Mouse (Mus musculus) erythroid progenitor cell, adult 5-6 weeks (primary cell): ENCODE data around the gene Fiz1. TPM values are rescaled to one million over a fixed set of nuclear protein-coding genes. Genes with fewer than 3 reads are reported as not detected.
"Not testable (repeated sequence)": the region's sequence is repeated elsewhere in the genome, so short reads cannot be mapped to it uniquely, and the experiment has no call there.

ENCODE experiments used
- ATAC-seq: replicated peaks from 2 replicates; pipeline ENCODE4 v1.8.0; 2016; ENCODE audit warnings: moderate number of reproducible peaks, mild to moderate bottlenecking, moderate TSS enrichment, inconsistent platforms; ENCODE audit not compliant: poor library complexity, low FRiP score, severe bottlenecking
- total RNA-seq, 2 experiments: library from RNA; stranded (forward) in 1 of 2; stranded (reverse) in 1 of 2; fragments of 150-400 nt in 1 of 2; fragments of 186-747, 209-891 nt in 1 of 2; gene quantifications; 2 replicates each; pipeline versions ENCODE4 v1.2.3 to v1.2.4; 2015 to 2017; ENCODE audit warnings: low replicate concordance in 2 of 2

Fiz1 gene
- total RNA-seq, 2 experiments from 2014 or later, result 9.1 to 14.7 TPM

GRCm38 (mm10) chr7:5012681-5013513, 1.6 kb downstream of the Fiz1 start:
- ATAC-seq, result no peak

GRCm38 (mm10) chr7:5008229-5008628, 6.3 kb downstream of the Fiz1 start:
- ATAC-seq, result no peak

GRCm38 (mm10) chr7:5002876-5003275, 11.6 kb downstream of the Fiz1 start:
- ATAC-seq, result not testable (repeated sequence)

GRCm38 (mm10) chr7:4999876-5000275, 14.6 kb downstream of the Fiz1 start:
- no peak for ATAC-seq

- no peak for ATAC-seq
Observed at GRCm38 (mm10) chr7:4996934-4997333, 17.6 kb downstream of the Fiz1 start.

GRCm38 (mm10) chr7:4996003-4996895, 18.2 kb downstream of the Fiz1 start, which contains the start of gene Zfp579:
Zfp579 (minus strand) TSS chr7:4996158.
- ATAC-seq, result no peak

- ATAC-seq, result no peak
Observed at GRCm38 (mm10) chr7:4995268-4996002, 19.1 kb downstream of the Fiz1 start.

GRCm38 (mm10) chr7:4993999-4994788, 20.3 kb downstream of the Fiz1 start:
- ATAC-seq, result no peak

GRCm38 (mm10) chr7:4993347-4993998, 21.0 kb downstream of the Fiz1 start:
- ATAC-seq, result no peak

- ATAC-seq, result no peak
Observed at GRCm38 (mm10) chr7:4988250-4988649, 26.2 kb downstream of the Fiz1 start.

- no peak for ATAC-seq
Observed at GRCm38 (mm10) chr7:4976832-4977231, 37.7 kb downstream of the Fiz1 start.

GRCm38 (mm10) chr7:4975455-4975854, 39.0 kb downstream of the Fiz1 start:
- no peak for ATAC-seq

- ATAC-seq, result no peak
Observed at GRCm38 (mm10) chr7:4972321-4973047, 42.0 kb downstream of the Fiz1 start.

- no peak for ATAC-seq
Observed at GRCm38 (mm10) chr7:4971710-4972109, 42.8 kb downstream of the Fiz1 start.

GRCm38 (mm10) chr7:4971068-4971467, 43.4 kb downstream of the Fiz1 start, which contains the start of gene Sbk3:
Sbk3 (minus strand) TSS chr7:4971168.
- ATAC-seq, result no peak

- no peak for ATAC-seq
Observed at GRCm38 (mm10) chr7:4964988-4965387, 49.5 kb downstream of the Fiz1 start.

GRCm38 (mm10) chr7:4964272-4964671, 50.2 kb downstream of the Fiz1 start, which contains the start of gene Sbk2:
Sbk2 (minus strand) TSS chr7:4964406.
- ATAC-seq, result no peak

- ATAC-seq, result no peak
Observed at GRCm38 (mm10) chr7:4963527-4963926, 51.0 kb downstream of the Fiz1 start.
